Mouse (Mus musculus) heart, postnatal 0 days (tissue): ENCODE results near the gene Tmppe.

ENCODE experiments used
- CTCF ChIP-seq: IDR thresholded peaks from 2 replicates; pipeline ENCODE4 v1.5.1; 2016; ENCODE audit warnings: antibody characterized with exemption, control low read depth, low read depth
- EP300 ChIP-seq: IDR thresholded peaks from 2 replicates; pipeline ENCODE4 v1.6.1; 2016; ENCODE audit warnings: antibody characterized with exemption, low read depth

GRCm38 (mm10) chr9:114420443-114420842 lies 19.5 kb downstream of the Tmppe start:
- TF ChIP-seq EP300, result no peak
- no peak for TF ChIP-seq CTCF
